Mouse (Mus musculus) lung, embryonic 16.5 days (tissue): ENCODE measurements around the gene Vegfa. TPM values are rescaled to one million over a fixed set of nuclear protein-coding genes. Genes with fewer than 3 reads are reported as not detected.

ENCODE experiments used
- ATAC-seq: fragments of 200-750 bp; cut with Nextera tagmentation; 2 replicates; pipeline ENCODE4 v1.8.0; 2017; ENCODE audit warnings: low read depth, mild to moderate bottlenecking, moderate library complexity
- H3K27ac ChIP-seq: fragments of 300-500 bp; sonication (generic); 2 replicates; pipeline ENCODE4 v1.5.1; 2014; ENCODE audit warnings: mild to moderate bottlenecking, control low read depth, low read length
- H3K27me3 ChIP-seq: fragments of 300-500 bp; sonication (generic); 2 replicates; pipeline ENCODE4 v1.6.1; 2014; ENCODE audit warnings: low read depth, low read length, mixed read lengths; ENCODE audit not compliant: control insufficient read depth, insufficient read depth
- H3K36me3 ChIP-seq: fragments of 300-500 bp; sonication (generic); 2 replicates; pipeline ENCODE4 v1.6.1; 2014; ENCODE audit warnings: low read length; ENCODE audit not compliant: control insufficient read depth, insufficient read depth
- H3K4me1 ChIP-seq: fragments of 300-500 bp; sonication (generic); replicated peaks from 2 replicates; pipeline ENCODE4 v1.6.1; 2014; ENCODE audit warnings: low read length, mixed read lengths; ENCODE audit not compliant: control insufficient read depth, insufficient read depth
- H3K4me2 ChIP-seq: fragments of 300-500 bp; sonication (generic); 2 replicates; pipeline ENCODE4 v1.6.1; 2014; ENCODE audit warnings: low read depth, low read length, control low read depth
- H3K4me3 ChIP-seq: fragments of 300-500 bp; sonication (generic); 2 replicates; pipeline ENCODE4 v1.5.1; 2014; ENCODE audit warnings: mild to moderate bottlenecking, low read length, control low read depth
- H3K9ac ChIP-seq: fragments of 300-500 bp; sonication (generic); 2 replicates; pipeline ENCODE4 v1.6.1; 2014; ENCODE audit warnings: low read length, control low read depth
- H3K9me3 ChIP-seq: fragments of 300-500 bp; sonication (generic); 2 replicates; pipeline ENCODE4 v1.6.1; 2016; ENCODE audit warnings: low read length; ENCODE audit not compliant: control insufficient read depth
- WGBS: fragments of 180-500 bp; shearing (Covaris S2); extraction: QIAGEN DNeasy Blood & Tissue Kit; methylation state at CpG from one replicate; pipeline ENCODE4 v1.1.7; 2014; 5-methylcytosine and 5-hydroxymethylcytosine counted together
- polyA plus RNA-seq: library from polyadenylated mRNA; unstranded; fragments of >200 nt; fragmentation: Nextera tagmentation; extraction: Ambion mirVana; gene quantifications from 2 replicates; pipeline ENCODE4 v1.2.1, GENCODE M21; 2015

Vegfa gene
- polyA plus RNA-seq, 1 experiment from 2014 or later, result 4.5 TPM

- no peak overlapping the region for H3K9ac ChIP-seq
- H3K4me1 ChIP-seq, result peaks cover 30% of the 10 kb centered on the region
- H3K36me3 ChIP-seq, result no peaks in the 10 kb centered on the region
- 43% methylated on average over 7 of the region's 7 CpGs for WGBS
- peak; percentile 49 for ATAC-seq
- no peaks in the 10 kb centered on the region for H3K27me3 ChIP-seq
- no peak overlapping the region for H3K4me3 ChIP-seq
- peak overlapping the region; percentile 68 for H3K27ac ChIP-seq
- no peaks in the 10 kb centered on the region for H3K9me3 ChIP-seq
- no peak overlapping the region for H3K4me2 ChIP-seq
Measured at GRCm38 (mm10) chr17:45974461-45974860, 57.7 kb downstream of the Vegfa start.

DNA sequence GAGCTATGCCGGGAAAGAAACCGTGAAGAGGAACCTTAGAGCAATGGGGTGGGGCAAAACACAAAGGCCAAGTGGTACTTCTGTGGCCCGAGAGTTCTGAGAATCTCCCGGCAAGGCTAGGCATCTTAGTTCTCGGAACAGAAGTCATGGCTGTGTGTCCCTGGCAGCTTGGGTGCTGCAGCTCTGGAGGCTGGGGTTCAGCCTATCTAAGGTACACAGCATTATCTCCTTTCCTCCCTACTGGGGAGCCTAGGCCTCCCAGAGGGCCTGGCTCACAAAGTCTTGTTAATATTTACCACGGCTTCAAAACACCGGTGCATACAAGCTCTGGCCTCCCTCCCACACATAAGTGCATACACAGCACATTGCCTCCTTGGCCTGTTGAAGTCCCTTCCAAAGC is 59.0 kb downstream of the Vegfa start:
- Histone ChIP-seq H3K9ac (no peak overlapping the region), H3K27me3 (no peaks in the 10 kb centered on the region), H3K4me1 (peaks cover 27% of the 10 kb centered on the region), H3K36me3 (no peaks in the 10 kb centered on the region), H3K9me3 (no peaks in the 10 kb centered on the region), H3K27ac (peak overlapping the region; percentile 68), H3K4me3 (no peak overlapping the region), H3K4me2 (no peak overlapping the region)
- WGBS, result 55% methylated on average over 7 of the region's 7 CpGs
- peak; percentile 16; the same call in 1 of the 2 replicates for ATAC-seq

DNA sequence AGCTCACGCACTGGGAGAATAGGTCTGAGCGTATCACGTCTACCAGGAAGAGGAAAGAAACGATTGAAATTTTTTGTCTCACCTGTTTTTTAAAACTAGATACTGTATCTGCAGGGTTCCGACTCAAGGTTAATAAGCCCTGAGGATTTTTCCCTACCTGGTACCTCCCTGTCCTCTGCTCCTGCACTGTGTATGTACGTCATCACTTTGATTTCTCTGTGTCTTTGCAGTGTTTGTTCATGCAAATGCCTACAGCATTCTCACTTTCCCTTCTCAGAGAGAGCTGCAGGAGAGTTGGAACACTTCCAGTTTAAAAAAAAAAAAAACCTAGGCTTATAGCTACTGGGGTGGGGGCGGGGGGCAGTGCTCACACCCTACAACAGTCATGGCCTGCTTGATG is 59.8 kb downstream of the Vegfa start:
- ATAC-seq, result no peak
- no peaks in the 10 kb centered on the region for H3K9me3 ChIP-seq
- peaks cover 25% of the 10 kb centered on the region for H3K4me1 ChIP-seq
- no peaks in the 10 kb centered on the region for H3K27me3 ChIP-seq
- peak overlapping the region; percentile 68 for H3K27ac ChIP-seq
- WGBS, result 56% methylated on average over 7 of the region's 7 CpGs
- no peak overlapping the region for H3K4me3 ChIP-seq
- peak overlapping the region; percentile 6; the same call in 1 of the 2 replicates for H3K4me2 ChIP-seq
- H3K36me3 ChIP-seq, result no peaks in the 10 kb centered on the region
- no peak overlapping the region for H3K9ac ChIP-seq

DNA sequence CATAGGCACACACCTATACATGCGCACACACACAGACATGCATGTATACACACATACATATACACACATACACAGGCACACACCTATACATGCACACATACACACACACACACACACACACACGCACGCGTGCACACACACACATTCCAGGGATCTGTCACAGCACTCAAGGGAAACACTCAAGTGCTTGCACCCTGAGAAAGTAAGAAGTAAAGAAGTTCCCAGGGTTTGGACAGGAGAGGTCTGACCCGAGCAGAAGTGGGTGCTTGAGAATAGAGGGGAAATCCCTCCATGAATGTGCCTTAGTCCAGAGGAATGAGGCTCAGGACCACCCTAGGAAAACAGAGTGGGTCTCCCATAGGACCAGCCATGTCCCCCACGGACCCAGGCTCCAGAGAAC is 60.4 kb downstream of the Vegfa start:
- ATAC-seq, result no peak
- Histone ChIP-seq H3K27me3 (no peaks in the 10 kb centered on the region), H3K4me2 (peak overlapping the region; percentile 6; the same call in 1 of the 2 replicates), H3K9ac (no peak overlapping the region), H3K9me3 (no peaks in the 10 kb centered on the region), H3K27ac (peak overlapping the region; percentile 68), H3K4me3 (no peak overlapping the region), H3K4me1 (peaks cover 25% of the 10 kb centered on the region), H3K36me3 (no peaks in the 10 kb centered on the region)
- 62% methylated on average over 6 of the region's 6 CpGs for WGBS

DNA sequence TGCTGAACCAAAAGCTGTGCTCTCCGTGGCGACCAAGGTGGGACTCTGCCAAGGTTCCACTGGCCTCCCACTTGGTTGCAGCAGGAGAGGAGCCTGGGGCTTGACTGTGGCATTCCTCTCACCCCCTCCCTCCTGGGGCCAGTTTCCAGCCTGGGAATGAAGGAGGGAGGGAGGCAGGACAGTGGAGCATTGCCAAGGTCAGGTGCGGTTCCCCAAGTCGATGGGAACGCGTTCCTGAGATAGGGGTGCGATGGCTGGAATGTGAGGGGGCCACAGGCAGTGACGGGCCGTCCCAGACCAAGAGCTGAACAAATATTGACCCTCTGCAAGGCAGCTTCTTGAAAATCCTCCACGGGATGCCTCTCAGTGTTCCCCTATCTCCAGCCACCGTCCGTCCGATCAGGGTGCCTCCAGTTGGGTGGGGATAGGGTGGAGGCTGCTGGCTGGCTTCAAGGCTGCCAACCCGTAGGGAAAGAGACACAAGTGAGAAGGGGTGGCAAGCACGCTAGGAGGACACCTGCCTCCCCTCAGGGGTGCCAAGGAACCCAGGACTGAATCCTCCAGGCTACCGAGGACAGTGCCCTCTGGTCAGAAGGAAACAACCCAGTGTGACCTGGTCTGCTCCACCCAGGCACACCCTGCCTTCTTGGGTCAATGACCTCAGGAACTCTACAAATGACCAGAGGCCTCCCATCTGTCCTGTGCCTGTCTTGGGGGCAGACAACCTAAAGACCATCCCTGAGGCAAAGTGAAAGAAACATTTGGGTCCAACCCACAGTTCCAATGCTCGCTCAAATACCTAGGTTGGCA is 61.2 kb downstream of the Vegfa start:
- H3K4me2 ChIP-seq, result no peak overlapping the region
- peak; percentile 66 for ATAC-seq
- peak overlapping the region; percentile 68 for H3K27ac ChIP-seq

GRCm38 (mm10) chr17:45969596-45969995 is 62.6 kb downstream of the Vegfa start:
- WGBS, result 40% methylated on average over 8 of the region's 8 CpGs
- peak; percentile 54 for ATAC-seq
- H3K27ac ChIP-seq, result peak overlapping the region; percentile 68
- peaks cover 25% of the 10 kb centered on the region for H3K4me1 ChIP-seq
- H3K27me3 ChIP-seq, result no peaks in the 10 kb centered on the region
- H3K36me3 ChIP-seq, result no peaks in the 10 kb centered on the region
- H3K9ac ChIP-seq, result no peak overlapping the region
- H3K4me2 ChIP-seq, result no peak overlapping the region
- no peaks in the 10 kb centered on the region for H3K9me3 ChIP-seq
- H3K4me3 ChIP-seq, result no peak overlapping the region

More for the DNA sequence above, 61.2 kb downstream of the Vegfa start:
- no peak overlapping the region for H3K4me3 ChIP-seq
- no peaks in the 10 kb centered on the region for H3K36me3 ChIP-seq
- H3K4me1 ChIP-seq, result peaks cover 25% of the 10 kb centered on the region
- H3K27me3 ChIP-seq, result no peaks in the 10 kb centered on the region
- WGBS, result 54% methylated on average over 17 of the region's 17 CpGs
- no peaks in the 10 kb centered on the region for H3K9me3 ChIP-seq
- no peak overlapping the region for H3K9ac ChIP-seq

- Histone ChIP-seq H3K9ac (no peak overlapping the region), H3K27me3 (no peaks in the 10 kb centered on the region), H3K4me2 (no peak overlapping the region), H3K4me3 (no peak overlapping the region), H3K9me3 (no peaks in the 10 kb centered on the region), H3K27ac (no peak overlapping the region), H3K36me3 (no peaks in the 10 kb centered on the region), H3K4me1 (peaks cover 26% of the 10 kb centered on the region)
- 77% methylated on average over 11 of the region's 11 CpGs for WGBS
- no peak for ATAC-seq
Measured at GRCm38 (mm10) chr17:45968341-45968740, 63.8 kb downstream of the Vegfa start.

Other genes starting within 250 kb of the Vegfa start
- gene Mrps18a, start 78.6 kb upstream of the Vegfa start, polyA plus RNA-seq, result 134 and 138 TPM in 2 replicates
- 23.7 and 26.8 TPM in 2 replicates for gene Rsph9, start 111.8 kb upstream of the Vegfa start, polyA plus RNA-seq
- 55.5 and 57.1 TPM in 2 replicates for gene Mad2l1bp, start 121.2 kb upstream of the Vegfa start, polyA plus RNA-seq
- gene Gtpbp2, start 128.7 kb upstream of the Vegfa start, polyA plus RNA-seq, result 50.3 and 55.0 TPM in 2 replicates
- 24.1 and 26.0 TPM in 2 replicates for gene Polh, start 170.3 kb upstream of the Vegfa start, polyA plus RNA-seq
- 31.2 and 33.8 TPM in 2 replicates for gene Xpo5, start 170.4 kb upstream of the Vegfa start, polyA plus RNA-seq
- 90.6 and 91.2 TPM in 2 replicates for gene Polr1c, start 215.7 kb upstream of the Vegfa start, polyA plus RNA-seq
- gene Yipf3, start 215.7 kb upstream of the Vegfa start, polyA plus RNA-seq, result 114 and 120 TPM in 2 replicates
- gene Lrrc73, start 221.2 kb upstream of the Vegfa start, polyA plus RNA-seq, result 0.69 and 0.93 TPM in 2 replicates